Mouse (Mus musculus) spleen, postnatal 14 days (tissue): ENCODE data around the gene Vamp2.
A peak's percentile ranks its signal among the peaks of the same experiment; 100 is the strongest.

Source experiments
- DNase-seq, 2 experiments: peaks; one replicate each; pipeline ENCODE4 v3.0.0; 2021 to 2022; ENCODE audit warnings: low spot score in 2 of 2

The Vamp2 gene

GRCm38 (mm10) chr11:69114621-69115020 lies 26.3 kb downstream of the Vamp2 start:
- no peak for DNase-seq

GRCm38 (mm10) chr11:69116843-69117242 lies 28.6 kb downstream of the Vamp2 start:
- DNase-seq, result no peak

GRCm38 (mm10) chr11:69117737-69118695 lies 29.7 kb downstream of the Vamp2 start:
- DNase-seq, result peak in 1 of 2 experiments; percentile 49

GRCm38 (mm10) chr11:69118765-69119164 lies 30.5 kb downstream of the Vamp2 start:
- peak; percentile 66 to 78 for DNase-seq

- DNase-seq, result no peak
Observed at GRCm38 (mm10) chr11:69119446-69120155, 31.3 kb downstream of the Vamp2 start.

- no peak for DNase-seq
Observed at GRCm38 (mm10) chr11:69120221-69121000, 32.1 kb downstream of the Vamp2 start, which contains the start of gene Hes7. TSS of gene Hes7 (plus strand) at chr11:69120404.

GRCm38 (mm10) chr11:69121001-69121740 lies 32.9 kb downstream of the Vamp2 start:
- peak in 1 of 2 experiments; percentile 16 for DNase-seq

- no peak for DNase-seq
Observed at GRCm38 (mm10) chr11:69121741-69122335, 33.5 kb downstream of the Vamp2 start.

GRCm38 (mm10) chr11:69122336-69122951 lies 34.2 kb downstream of the Vamp2 start, which contains the start of gene 9130213A22Rik:
TSS of gene 9130213A22Rik (minus strand) at chr11:69122589.
- peak; percentile 65 to 68 for DNase-seq

- DNase-seq, result peak; percentile 81 to 84
Observed at GRCm38 (mm10) chr11:69123056-69123692, 34.9 kb downstream of the Vamp2 start.

- DNase-seq, result peak; percentile 74 to 78
Observed at GRCm38 (mm10) chr11:69123693-69124497, 35.6 kb downstream of the Vamp2 start.

- DNase-seq, result peak in 1 of 2 experiments; percentile 61
Observed at GRCm38 (mm10) chr11:69124498-69124847, 36.2 kb downstream of the Vamp2 start.

- DNase-seq, result peak; percentile 53 to 61
Observed at GRCm38 (mm10) chr11:69125041-69125851, 37.0 kb downstream of the Vamp2 start.

GRCm38 (mm10) chr11:69125852-69125918 lies 37.4 kb downstream of the Vamp2 start, which contains the start of gene Aloxe3:
TSS of gene Aloxe3 (plus strand) at chr11:69125896.
- DNase-seq, result no peak

GRCm38 (mm10) chr11:69125919-69126705 lies 37.8 kb downstream of the Vamp2 start:
- no peak for DNase-seq

GRCm38 (mm10) chr11:69126706-69127095 lies 38.4 kb downstream of the Vamp2 start:
- DNase-seq, result no peak

- DNase-seq, result no peak
Observed at GRCm38 (mm10) chr11:69128426-69129122, 40.3 kb downstream of the Vamp2 start.
